Mouse (Mus musculus) natural killer cell, adult 2 months (primary cell): ENCODE data around the gene Vps37d.

Experiments
- DNase-seq, 2 experiments: peaks; one replicate each; pipeline ENCODE4 v3.0.0; 2022; ENCODE audit warnings: low spot score in 2 of 2

The Vps37d gene

DNA sequence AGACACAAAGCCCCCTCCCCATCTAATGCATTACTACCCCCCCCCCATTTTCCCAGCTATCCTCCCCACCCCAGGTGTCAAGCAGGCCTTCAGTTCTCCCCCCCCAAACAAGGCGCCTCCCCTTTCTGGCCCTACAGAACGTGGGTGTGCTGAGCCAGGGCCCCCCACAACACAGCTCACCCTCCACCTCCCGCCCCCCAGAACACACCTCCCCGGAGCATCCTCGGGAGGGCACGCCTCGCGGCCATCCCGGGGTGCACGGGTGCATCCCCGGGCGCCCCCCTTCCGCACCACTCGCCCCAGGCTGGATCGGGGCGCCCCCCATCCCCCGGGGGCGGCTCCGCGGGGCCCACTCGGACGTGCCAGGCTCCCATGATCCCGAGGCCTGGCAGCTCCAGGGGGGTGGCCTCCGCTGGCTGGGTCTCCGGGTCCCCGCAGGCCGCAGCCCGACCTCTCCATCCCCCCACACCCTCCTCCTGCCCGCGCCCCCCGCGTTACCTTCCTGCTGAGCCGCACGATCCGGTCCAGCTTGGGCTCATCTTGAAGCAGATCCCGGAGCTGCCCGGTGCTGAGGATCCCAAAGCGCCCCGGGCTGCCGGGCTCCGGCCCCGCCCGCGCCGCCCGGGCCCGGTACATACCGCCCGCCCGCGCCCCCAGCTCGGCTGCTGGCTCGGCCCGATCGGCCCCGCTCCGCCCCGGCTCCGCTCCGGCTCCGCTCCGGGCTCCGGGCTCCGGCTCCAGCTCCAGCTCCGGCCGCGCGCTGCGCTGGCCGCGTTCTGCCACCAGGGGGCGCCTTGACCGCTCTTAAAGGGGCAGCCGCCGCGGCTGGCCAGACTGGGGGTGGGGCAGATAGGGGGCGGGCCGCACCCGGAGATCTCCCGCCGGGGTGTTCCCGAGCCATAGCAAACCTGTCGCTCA, at the start of gene Vps37d:
Vps37d (minus strand) TSS at position 703 of the 918 bp plus-strand sequence.
- DNase-seq: peak; percentile 76 to 87

DNA sequence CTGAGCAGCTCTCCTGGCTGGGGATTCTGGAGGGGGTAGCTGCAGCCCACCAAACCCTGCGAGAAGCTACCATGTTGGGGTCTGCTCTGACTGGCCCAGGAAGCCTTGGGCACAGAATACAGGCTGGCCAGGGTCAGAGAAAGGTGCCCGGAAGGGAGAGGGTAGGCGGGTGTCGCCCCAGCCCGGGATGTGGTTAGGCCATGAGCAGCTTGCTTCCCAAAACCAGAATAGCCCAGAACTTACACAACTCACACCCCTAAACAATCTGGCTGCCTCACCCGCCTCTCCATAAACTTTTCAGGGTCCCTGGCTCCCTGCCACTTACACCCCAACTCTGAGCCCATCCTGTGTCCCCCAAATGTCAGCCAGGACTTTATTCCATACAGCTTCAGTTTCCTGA, 49.6 kb upstream of the Vps37d start:
- no peak for DNase-seq

DNA sequence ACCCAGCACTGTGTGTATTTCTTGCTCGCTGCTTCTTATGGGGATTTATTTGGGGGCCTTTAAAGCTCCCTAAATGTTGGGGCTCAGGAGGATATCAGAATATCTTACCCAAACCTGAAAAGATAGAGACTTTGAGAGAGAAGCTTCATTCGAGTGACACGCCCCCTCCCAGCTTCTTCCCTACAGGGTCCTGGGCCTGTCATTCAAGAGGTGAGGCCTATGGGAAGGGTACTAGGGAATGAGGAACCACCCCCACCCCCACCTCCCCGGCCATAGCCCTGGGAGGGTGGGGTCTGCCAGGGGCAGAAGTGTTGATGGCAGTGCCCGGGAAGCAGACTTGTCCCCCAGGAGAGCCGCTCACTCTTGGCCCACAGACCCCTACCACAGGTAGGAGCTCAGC, 48.1 kb upstream of the Vps37d start:
- no peak for DNase-seq

DNA sequence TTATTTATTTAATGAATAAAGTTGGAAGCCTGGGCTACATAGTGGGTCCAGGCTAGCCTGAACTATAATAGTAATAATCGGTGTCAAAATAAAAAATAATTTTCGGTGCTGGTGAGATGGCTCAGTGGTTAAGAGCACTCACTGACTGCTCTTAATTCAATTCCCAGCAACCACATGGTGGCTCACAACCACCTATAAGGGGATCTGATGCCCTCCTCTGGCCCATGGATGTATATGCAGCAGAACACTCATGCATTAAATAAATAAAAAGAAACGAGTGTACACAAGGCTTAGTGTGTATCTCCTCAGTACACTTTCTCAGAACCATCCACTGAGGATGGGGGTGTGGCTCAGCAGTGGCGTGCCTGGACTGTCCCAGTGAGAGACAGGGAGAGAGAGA, 42.7 kb upstream of the Vps37d start:
- DNase-seq: no peak

DNA sequence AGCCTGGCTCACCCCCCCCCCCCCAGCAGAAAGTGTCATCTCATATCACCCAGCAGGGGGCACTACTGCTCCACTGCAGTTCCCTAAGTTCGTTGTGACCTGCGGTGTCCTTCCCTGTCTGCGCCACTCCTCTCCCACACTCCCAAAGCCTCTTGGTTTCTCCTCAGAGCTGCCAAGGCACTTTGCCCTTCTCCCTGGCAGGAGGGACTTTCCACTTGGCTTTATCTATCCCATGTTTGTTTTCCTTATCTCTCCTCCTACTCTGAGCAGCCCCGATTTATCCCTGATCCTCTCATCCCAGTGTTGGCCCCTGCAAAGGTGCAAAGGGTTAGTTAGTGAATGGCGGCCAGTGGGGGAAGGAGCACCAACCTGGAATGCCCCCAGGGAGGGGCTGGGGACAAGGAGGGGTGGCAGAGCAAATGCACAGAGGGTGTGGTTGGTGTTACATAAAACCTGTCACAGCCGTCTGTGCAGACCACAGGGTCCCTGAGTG, 40.6 kb upstream of the Vps37d start:
- DNase-seq: peak; percentile 43 to 58

DNA sequence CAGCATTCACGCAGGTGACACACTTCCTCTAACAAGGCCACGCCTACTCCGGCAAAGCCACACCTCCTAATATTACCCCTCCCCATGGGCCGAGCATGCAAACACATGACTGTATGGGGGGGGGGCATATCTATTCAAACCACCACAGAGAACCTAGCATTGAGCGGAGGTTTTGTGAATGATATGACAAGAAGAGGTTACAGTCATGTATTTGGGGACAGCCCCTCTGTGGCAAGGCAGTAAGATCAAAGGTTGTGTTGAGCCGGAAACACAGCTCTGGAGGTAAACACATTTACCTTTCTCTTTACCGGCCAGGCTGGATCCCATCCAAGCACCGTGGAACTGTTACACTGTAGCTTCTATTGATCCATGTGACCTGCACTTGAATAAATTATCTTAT, 37.2 kb upstream of the Vps37d start:
- DNase-seq: peak; percentile 9 to 22

DNA sequence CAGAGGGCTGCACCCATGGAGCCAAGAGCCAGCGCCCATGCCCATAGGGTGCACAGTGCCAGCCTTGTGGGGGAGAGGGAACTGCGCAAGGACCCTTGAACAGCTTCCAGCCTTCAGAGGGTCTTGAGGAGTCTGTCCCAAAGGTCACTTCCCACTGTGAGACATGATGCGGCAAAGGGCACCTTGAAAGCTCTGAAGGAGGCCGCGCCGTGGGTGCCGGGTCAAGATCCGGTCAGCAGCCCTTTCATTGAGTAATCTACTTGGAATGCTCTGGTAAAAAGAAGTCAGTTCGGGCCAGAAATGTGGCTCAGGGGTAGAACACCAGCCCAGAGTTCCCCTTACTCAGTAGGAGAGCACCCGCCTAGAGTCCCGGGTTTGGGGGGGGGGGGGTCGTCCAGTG, 35.7 kb upstream of the Vps37d start:
- no peak for DNase-seq

DNA sequence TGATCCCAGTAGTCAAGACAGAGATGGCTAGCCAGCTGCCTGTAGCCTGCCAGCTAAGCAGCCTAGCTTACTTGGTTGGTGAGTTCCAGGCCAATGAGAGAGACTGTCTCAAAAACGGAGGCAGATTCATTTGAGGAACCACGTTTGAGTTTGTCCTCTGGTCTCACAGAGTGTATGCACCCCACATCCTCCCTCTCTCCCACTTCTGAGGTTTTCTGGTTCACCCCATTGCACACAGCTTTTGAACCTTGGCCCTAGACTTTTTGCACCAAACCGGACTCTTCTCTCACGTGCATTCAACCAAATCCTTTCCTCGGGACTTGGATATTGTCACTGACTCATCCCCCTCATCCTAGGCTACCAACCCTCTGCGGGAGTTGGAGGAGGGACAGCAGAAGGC, 31.9 kb upstream of the Vps37d start:
- DNase-seq: no peak

DNA sequence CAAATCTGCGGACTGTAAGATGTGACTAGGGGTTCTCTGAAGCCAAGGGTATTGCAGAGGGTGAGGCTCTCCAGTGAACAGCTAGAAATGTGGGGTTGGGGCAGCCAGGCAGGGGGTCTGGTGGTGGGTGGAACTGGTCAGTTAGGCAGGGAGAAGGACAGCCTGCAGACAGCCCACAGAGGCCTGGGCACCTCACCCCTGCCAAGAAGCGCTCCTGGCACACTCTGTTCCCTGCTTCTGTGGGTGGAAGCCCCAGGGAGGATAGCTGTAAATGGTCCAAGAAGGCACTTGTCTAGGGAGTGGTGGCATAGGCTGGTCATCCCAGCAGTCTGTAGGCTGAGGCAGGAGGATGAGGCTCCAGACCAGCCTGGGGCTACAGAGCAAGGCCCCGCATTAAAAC, 31.4 kb upstream of the Vps37d start:
- DNase-seq: no peak

DNA sequence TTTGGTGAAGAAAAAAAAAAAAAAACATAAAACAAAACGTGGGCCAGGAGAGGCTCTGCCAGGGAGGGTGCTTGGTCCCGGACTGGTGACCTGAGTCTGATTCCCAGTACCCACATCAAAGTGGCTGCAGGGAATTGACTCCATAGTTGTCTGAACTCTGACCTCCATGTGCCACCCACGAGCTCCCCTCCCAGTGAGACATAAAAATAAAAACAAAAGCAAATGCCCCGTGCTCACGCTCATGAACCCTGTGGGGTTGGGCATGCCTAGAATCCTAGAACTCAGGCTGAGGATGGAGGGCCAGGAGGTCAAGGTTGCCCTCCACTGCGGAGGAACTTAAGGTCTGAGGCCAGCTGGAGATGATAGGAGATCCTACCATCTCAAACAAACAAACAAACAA, 31.0 kb upstream of the Vps37d start:
- DNase-seq: no peak

DNA sequence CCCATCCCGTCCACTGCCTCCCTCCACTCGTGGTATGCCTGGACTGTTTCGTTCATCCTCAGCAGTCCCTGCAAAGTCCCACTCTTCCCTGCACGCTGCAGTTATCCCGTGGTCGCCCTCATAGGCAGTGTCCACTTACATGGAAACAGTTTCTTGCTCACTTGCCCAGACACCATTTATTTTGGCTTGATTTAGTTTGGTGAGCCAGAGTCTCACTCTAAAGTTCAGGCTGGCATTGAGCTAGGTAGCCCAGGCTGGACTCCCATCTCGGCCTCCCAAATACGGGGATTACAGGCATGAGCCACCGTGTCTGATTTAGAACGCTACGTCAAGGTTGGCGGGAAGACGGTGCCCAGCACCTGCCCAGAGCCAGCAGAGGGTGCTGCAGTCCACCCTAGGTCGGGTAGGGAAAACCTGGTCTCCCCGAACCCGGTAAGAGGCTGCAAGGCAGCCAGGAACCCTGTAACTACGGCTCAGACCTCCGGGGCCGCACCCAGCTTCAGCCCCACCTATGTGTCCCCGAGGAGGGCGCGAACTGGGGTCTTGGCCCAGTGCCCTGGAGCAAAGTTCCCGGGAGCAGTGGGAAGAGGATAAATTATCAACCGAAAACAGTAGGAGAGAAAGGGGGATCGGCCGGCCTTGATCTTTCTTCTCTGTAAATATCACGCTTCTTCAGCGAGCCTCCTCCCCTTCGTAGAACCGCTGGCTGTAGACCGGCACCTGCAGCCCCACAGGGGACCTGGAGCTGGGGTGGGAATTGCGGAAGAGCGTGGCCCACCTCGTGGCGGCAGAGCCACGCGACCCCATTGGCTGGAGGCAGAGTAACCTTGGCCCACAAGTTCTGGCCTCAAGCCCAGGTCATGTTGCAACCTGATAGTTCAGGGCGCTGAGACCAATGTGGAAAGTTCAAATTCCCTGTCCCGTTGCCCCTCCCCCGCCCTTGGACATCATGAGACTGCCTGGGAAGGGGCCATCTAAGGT, 29.7 kb upstream of the Vps37d start:
- peak; percentile 5 to 25 for DNase-seq

DNA sequence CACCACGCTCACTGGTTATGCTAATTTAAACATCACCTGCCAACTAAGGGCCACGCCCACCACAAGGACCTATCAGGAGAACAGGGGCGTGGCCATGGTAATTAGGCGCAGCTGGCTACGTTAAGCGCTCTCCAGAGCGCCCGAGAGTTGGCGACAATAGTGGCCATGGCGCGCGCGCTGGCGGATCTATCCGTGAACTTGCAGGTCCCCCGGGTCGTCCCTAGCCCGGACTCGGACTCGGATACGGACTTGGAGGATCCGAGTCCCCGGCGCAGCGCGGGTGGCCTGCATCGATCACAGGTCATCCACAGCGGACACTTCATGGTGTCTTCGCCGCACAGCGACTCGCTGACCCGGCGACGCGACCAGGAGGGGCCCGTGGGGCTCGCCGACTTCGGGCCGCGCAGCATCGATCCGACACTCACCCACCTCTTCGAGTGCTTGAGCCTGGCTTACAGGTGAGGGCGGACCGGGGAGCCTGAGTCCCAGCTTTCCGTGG, 28.7 kb upstream of the Vps37d start:
- DNase-seq: peak; percentile 41 to 56

DNA sequence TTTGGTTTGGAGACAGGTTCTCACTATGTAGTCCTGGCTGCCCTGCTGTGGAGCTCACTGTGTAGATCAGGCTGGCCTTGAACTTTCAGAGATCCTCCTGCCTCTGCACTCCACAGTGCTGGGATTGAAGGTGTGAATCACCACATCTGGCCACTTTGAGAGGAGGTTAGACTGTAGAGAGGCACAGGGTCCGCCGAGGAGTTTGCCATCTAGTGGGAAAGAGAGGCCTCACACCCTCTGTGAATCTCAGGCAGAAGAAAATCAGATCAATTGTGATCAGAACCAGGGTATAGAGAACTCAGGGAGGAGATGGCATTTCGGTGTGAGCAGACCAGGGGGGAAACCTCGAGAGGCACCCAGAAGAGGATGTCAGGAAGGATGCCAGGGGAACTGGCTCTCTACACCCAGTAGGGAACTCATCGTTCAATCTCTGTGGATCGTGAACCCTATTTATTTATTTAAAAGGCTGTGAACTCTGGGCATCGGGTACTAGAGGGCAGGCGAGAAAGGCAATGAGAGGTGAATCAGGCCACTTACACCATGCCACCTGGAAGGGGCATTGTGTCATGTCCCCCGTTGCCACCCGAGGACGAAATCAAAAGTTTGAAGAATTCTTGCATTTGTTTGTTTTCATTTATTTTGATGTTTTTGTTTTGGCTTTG, 26.1 kb upstream of the Vps37d start:
- peak in 1 of 2 experiments; percentile 27 for DNase-seq

DNA sequence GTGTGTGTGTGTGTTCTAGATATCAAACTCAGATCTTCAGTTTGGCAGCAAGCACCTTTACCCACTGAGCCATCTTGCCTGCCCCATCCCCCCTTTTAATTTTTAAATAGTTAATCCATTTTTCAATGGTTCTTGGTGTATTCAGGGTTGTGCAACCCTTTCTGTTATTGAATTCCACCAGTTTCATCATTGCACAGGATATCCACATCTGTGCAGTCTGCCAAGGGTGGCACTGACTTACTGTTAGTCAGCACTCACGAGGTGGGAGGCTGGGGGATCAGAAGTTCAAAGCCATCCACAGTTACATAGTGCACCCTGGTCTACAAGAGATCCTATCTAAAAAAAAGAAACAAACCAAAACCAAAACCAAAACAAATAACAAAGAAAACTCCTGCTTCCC, 22.9 kb upstream of the Vps37d start:
- no peak for DNase-seq

DNA sequence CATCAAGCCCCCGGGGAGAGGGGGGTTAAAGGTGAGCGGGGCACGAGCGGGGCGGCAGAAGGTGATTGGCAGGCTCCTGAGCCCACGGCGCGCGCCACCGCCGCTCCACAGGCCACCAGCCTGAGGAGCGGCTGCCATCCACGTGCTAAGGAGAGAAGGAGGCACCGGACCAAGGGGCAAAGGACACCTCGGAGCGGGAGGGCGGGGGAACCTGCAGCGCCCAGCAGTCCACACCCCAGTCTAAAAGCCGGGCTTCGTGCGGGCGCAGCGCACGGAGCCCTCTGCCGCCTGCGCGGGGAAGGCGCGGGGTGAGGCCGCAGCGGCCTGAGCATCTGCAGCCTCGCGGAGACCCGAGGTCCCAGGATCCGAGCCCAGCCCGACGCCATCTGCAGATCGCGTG, 11.6 kb upstream of the Vps37d start, which contains the start of gene Mlxipl:
Mlxipl (plus strand) TSS at position 238 of the 400 bp plus-strand sequence.
- DNase-seq: no peak

DNA sequence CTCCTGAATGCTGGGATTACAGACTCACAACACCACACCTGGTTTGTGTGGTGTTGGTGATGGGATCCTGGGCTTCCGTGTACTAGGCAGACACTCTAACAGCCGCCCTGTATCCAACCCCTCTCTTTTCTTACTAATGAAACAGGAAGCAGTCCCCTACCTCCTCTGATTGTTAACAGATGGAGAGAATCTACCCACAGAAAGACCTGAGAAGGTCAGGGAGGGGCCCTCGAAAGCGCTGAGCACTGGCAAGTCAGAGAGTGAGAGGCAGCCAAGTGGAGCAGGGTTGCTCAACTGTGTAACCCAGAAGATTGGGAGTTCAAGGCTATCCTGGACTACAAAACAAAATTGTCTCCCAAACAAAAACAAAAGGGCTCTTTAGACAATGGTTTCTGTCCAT, 8.8 kb upstream of the Vps37d start:
- no peak for DNase-seq

DNA sequence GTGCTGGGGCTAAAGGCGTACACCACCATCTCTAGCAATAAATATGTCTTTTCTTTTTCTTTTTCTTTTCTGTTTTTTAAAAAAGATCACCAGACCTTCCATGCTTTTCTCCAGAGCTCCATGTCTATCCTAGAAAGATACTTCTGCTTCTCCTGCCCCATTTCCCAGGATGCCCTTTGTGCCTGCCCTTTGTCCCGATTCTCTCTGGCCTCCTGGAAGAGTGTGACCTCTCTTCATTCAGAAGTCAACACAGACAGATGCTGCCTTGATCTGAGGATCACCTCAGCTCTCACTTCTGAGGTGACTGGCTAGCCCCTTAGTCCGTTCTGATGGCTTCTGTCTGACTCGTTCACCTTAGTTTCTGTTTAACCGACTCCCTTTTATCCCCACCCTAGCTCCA, 2.5 kb upstream of the Vps37d start:
- no peak for DNase-seq

DNA sequence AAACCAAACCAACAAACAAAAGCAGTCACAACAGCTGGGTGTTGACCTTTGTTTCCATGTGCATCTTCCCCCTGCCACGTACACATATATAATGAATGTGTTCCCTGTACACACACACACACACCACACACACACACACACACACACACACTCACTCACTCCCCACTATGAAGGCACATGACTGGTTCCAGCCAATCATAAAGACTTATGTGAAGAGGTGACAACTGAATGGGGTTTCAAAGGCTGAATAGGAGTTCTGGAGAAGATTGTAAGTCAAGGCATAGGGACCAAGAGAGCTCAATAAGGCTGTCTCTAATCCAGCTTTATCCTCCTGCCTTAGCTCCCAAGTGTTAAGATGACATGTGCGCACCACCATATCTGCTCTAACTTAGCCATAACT, 1.5 kb upstream of the Vps37d start:
- no peak for DNase-seq

DNA sequence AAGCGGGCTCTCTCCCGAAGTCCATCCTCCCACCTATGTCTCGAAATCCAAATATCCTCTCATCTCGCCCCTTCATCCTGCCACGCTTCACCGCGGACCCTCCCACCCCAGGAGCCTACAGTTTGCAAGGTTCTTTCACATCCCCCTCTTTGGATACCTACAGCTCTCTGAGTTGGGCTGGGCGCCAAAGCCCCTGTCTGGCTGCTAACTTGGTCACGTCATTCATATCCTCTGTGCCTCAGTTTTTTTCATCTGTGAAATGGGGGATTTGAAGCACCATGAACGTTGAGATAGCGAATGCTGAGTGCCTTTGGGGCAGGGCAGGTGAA, 380 bp upstream of the Vps37d start:
- DNase-seq: no peak

DNA sequence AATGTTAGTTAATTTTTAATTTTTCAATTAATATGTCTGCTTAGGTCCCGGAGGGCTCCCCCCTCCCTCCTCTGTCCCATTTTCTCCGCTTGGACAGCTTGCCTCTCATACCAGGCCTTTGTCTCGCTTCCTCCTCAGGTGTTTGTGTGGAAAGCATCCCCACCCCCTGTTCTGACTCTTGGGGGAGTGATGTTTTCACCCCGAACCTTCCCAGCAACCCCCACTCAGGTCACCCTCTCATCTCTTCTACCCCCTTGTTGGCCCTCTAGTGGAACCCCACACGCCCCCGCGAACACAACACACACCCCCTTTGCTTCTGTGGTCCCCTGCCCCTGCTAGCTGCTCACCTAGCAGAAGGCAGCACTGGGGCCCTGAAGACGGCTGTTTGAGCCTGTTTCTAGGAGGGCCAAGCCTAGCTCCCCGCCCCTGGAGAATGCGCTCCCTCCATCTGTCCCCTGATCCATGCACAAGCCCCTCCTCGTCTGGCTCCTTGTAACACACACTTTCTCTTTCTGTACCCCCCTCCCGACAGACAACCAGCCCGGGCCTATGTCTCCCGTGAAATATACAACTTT, 1.0 kb downstream of the Vps37d start:
- DNase-seq: no peak

DNA sequence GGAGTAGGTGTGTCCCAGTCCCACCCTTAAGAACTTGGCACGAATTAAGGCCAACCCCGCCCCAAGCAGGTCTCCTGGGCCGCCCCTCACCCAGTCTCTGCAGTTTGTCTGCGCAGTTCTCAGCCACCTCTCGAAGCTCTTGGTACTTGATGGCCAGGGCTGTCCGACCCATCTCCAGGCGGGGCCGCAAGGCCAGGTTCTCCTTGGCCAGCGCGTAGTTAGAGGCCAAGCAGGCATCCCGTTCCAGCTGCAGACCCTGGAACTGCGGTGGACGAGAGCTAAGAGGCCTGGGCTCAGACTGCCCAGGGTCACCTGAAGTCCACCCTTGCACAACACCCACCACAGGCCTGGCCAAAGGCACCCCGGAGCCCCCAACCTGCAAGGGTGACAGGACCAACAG, 1.7 kb downstream of the Vps37d start:
- no peak for DNase-seq
